Mouse (Mus musculus): ENCODE results near the gene P2rx7. TPM values are rescaled to one million over a fixed set of nuclear protein-coding genes. Genes with fewer than 3 reads are reported as not detected.
A peak's percentile ranks its signal among the peaks of the same experiment; 100 is the strongest.

P2rx7 gene
- polyA plus RNA-seq, 1 experiment, result 27.7 TPM

DNA sequence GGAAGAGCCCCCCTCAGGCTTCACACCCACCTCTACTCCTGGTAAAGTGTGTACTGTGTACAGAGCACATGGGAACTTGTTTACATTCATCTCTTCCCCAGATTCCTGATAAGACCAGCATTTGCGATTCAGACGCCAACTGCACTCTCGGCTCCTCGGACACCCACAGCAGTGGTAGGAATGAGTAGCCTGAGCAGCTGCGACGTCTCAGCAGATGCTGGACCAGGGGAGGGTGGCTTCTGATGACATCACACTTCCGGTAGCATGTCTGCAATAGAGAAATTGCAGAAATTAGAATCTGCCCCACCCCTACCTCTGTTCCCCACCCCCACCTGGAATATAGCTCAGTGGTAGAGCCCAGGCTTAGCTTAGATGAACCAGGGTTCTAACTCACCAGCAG, 74.7 kb downstream of the P2rx7 start:
- no peak for DNase-seq (ENCODE audit: low read depth in 1 of 2, low spot score in 2 of 2)
- H3K4me3 ChIP-seq (ENCODE audit: extremely low read depth, insufficient read depth, insufficient read length), result no peak overlapping the region
- no peaks in the 10 kb centered on the region; the same call in 1 of the 2 replicates for H3K4me1 ChIP-seq (ENCODE audit: control insufficient read depth, insufficient read depth, insufficient read length)
- WGBS, result 61% methylated on average over 7 of the region's 7 CpGs
- no peak for TF ChIP-seq POLR2A (IDR thresholded peaks at IDR 0.05; ENCODE audit: low read depth, low read length)
- TF ChIP-seq CTCF (IDR thresholded peaks at IDR 0.05; ENCODE audit: extremely low read depth, insufficient read depth, insufficient read length, insufficient replicate concordance), result no peak
- peaks cover 10% of the 10 kb centered on the region for H3K36me3 ChIP-seq (ENCODE audit: control insufficient read depth, insufficient read depth, low read length)
- no peak overlapping the region for H3K27ac ChIP-seq (ENCODE audit: insufficient read depth, low read length)
- H3K27me3 ChIP-seq (ENCODE audit: control insufficient read depth, insufficient read depth, low read length), result no peaks in the 10 kb centered on the region

DNA sequence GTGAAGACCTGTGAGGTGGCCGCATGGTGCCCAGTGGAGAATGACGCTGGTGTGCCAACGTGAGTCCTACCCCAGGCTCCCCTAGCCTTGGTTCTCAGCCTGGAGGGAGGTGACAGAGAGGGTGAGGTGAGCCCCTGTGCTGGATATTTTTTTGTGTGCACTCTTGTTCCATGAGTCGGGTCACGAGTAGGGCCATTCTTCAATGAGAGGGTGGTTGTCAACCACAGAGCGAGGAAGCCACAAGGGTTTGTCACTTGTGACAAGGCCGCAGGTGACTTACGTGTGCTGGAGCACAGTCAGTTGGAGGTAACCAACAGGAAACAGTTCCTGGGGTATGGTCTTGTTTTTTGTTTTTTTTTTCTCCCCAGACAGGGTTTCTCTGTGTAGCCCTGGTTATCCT, 75.5 kb downstream of the P2rx7 start:
- Histone ChIP-seq H3K4me1 (ENCODE audit: control insufficient read depth, insufficient read depth, insufficient read length) (no peaks in the 10 kb centered on the region; the same call in 1 of the 2 replicates), H3K27me3 (ENCODE audit: control insufficient read depth, insufficient read depth, low read length) (no peaks in the 10 kb centered on the region), H3K27ac (ENCODE audit: insufficient read depth, low read length) (peak overlapping the region; percentile 13; the same call in 1 of the 2 replicates), H3K4me3 (ENCODE audit: extremely low read depth, insufficient read depth, insufficient read length) (no peak overlapping the region), H3K36me3 (ENCODE audit: control insufficient read depth, insufficient read depth, low read length) (peaks cover 8% of the 10 kb centered on the region)
- no peak for TF ChIP-seq CTCF (IDR thresholded peaks at IDR 0.05; ENCODE audit: extremely low read depth, insufficient read depth, insufficient read length, insufficient replicate concordance)
- no peak for TF ChIP-seq POLR2A (IDR thresholded peaks at IDR 0.05; ENCODE audit: low read depth, low read length)
- peak in 1 of 2 experiments; percentile 58 for DNase-seq (ENCODE audit: low read depth in 1 of 2, low spot score in 2 of 2)
- 57% methylated on average over 8 of the region's 8 CpGs for WGBS

DNA sequence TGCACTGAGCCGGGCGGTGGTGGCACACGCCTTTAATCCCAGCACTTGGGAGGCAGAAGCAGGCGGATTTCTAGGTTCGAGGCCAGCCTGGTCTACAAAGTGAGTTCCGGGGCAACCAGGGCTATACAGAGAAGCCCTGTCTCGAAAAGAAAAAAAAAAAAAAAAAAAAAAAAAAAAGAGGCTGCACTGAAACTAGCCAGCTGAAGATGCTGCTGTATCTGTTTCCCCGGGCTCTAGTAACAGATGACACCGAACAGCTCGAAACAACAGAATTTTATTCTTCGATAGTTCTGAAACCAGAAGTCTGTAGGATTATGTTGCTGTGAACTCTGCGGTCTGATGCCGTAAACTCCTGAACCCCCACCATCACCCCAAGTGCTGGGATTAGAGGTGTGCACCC, 81.7 kb downstream of the P2rx7 start:
- no peak overlapping the region for H3K4me3 ChIP-seq (ENCODE audit: extremely low read depth, insufficient read depth, insufficient read length)
- WGBS, result 89% methylated on average over 13 of the region's 13 CpGs
- peaks cover 9% of the 10 kb centered on the region for H3K36me3 ChIP-seq (ENCODE audit: control insufficient read depth, insufficient read depth, low read length)
- no peak overlapping the region for H3K27ac ChIP-seq (ENCODE audit: insufficient read depth, low read length)
- TF ChIP-seq CTCF (IDR thresholded peaks at IDR 0.05; ENCODE audit: extremely low read depth, insufficient read depth, insufficient read length, insufficient replicate concordance) (no peak), POLR2A (IDR thresholded peaks at IDR 0.05; ENCODE audit: low read depth, low read length) (no peak)
- H3K4me1 ChIP-seq (ENCODE audit: control insufficient read depth, insufficient read depth, insufficient read length), result no peaks in the 10 kb centered on the region
- DNase-seq (ENCODE audit: low read depth in 1 of 2, low spot score in 2 of 2), result no peak
- no peaks in the 10 kb centered on the region for H3K27me3 ChIP-seq (ENCODE audit: control insufficient read depth, insufficient read depth, low read length)

- 26% methylated on average over 7 of the region's 7 CpGs for WGBS
- H3K4me1 ChIP-seq (ENCODE audit: control insufficient read depth, insufficient read depth, insufficient read length), result no peaks in the 10 kb centered on the region
- no peaks in the 10 kb centered on the region for H3K27me3 ChIP-seq (ENCODE audit: control insufficient read depth, insufficient read depth, low read length)
- DNase-seq (ENCODE audit: low read depth in 1 of 2, low spot score in 2 of 2), result peak; percentile 57 to 59
- no peak overlapping the region for H3K27ac ChIP-seq (ENCODE audit: insufficient read depth, low read length)
- H3K4me3 ChIP-seq (ENCODE audit: extremely low read depth, insufficient read depth, insufficient read length), result no peak overlapping the region
- TF ChIP-seq POLR2A (IDR thresholded peaks at IDR 0.05; ENCODE audit: low read depth, low read length) (no peak), CTCF (IDR thresholded peaks at IDR 0.05; ENCODE audit: extremely low read depth, insufficient read depth, insufficient read length, insufficient replicate concordance) (peak; percentile 14; the same call in 1 of the 2 replicates)
- H3K36me3 ChIP-seq (ENCODE audit: control insufficient read depth, insufficient read depth, low read length), result peaks cover 9% of the 10 kb centered on the region
Measured at GRCm38 (mm10) chr5:122726068-122726467, 82.4 kb downstream of the P2rx7 start.

- WGBS, result 91% methylated on average over 5 of the region's 5 CpGs
- Histone ChIP-seq H3K27ac (ENCODE audit: insufficient read depth, low read length) (no peak overlapping the region), H3K4me1 (ENCODE audit: control insufficient read depth, insufficient read depth, insufficient read length) (peaks cover 4% of the 10 kb centered on the region; the same call in 1 of the 2 replicates), H3K36me3 (ENCODE audit: control insufficient read depth, insufficient read depth, low read length) (peaks cover 9% of the 10 kb centered on the region), H3K27me3 (ENCODE audit: control insufficient read depth, insufficient read depth, low read length) (no peaks in the 10 kb centered on the region), H3K4me3 (ENCODE audit: extremely low read depth, insufficient read depth, insufficient read length) (no peak overlapping the region)
- no peak for TF ChIP-seq POLR2A (IDR thresholded peaks at IDR 0.05; ENCODE audit: low read depth, low read length)
- no peak for TF ChIP-seq CTCF (IDR thresholded peaks at IDR 0.05; ENCODE audit: extremely low read depth, insufficient read depth, insufficient read length, insufficient replicate concordance)
- no peak for DNase-seq (ENCODE audit: low read depth in 1 of 2, low spot score in 2 of 2)
Measured at GRCm38 (mm10) chr5:122726595-122726994, 82.9 kb downstream of the P2rx7 start.

GRCm38 (mm10) chr5:122727096-122727495, 83.4 kb downstream of the P2rx7 start:
- Histone ChIP-seq H3K27ac (ENCODE audit: insufficient read depth, low read length) (no peak overlapping the region), H3K36me3 (ENCODE audit: control insufficient read depth, insufficient read depth, low read length) (peaks cover 9% of the 10 kb centered on the region), H3K4me3 (ENCODE audit: extremely low read depth, insufficient read depth, insufficient read length) (no peak overlapping the region), H3K4me1 (ENCODE audit: control insufficient read depth, insufficient read depth, insufficient read length) (peaks cover 7% of the 10 kb centered on the region; the same call in 1 of the 2 replicates), H3K27me3 (ENCODE audit: control insufficient read depth, insufficient read depth, low read length) (no peaks in the 10 kb centered on the region)
- WGBS, result 94% methylated on average over 7 of the region's 7 CpGs
- TF ChIP-seq POLR2A (IDR thresholded peaks at IDR 0.05; ENCODE audit: low read depth, low read length) (no peak), CTCF (IDR thresholded peaks at IDR 0.05; ENCODE audit: extremely low read depth, insufficient read depth, insufficient read length, insufficient replicate concordance) (no peak)
- no peak for DNase-seq (ENCODE audit: low read depth in 1 of 2, low spot score in 2 of 2)

GRCm38 (mm10) chr5:122730776-122731175, 87.1 kb downstream of the P2rx7 start:
- peaks cover 9% of the 10 kb centered on the region for H3K36me3 ChIP-seq (ENCODE audit: control insufficient read depth, insufficient read depth, low read length)
- peaks cover 16% of the 10 kb centered on the region; the same call in 1 of the 2 replicates for H3K4me1 ChIP-seq (ENCODE audit: control insufficient read depth, insufficient read depth, insufficient read length)
- H3K27me3 ChIP-seq (ENCODE audit: control insufficient read depth, insufficient read depth, low read length), result no peaks in the 10 kb centered on the region
- no peak overlapping the region for H3K4me3 ChIP-seq (ENCODE audit: extremely low read depth, insufficient read depth, insufficient read length)
- no peak for DNase-seq (ENCODE audit: low read depth in 1 of 2, low spot score in 2 of 2)
- TF ChIP-seq POLR2A (IDR thresholded peaks at IDR 0.05; ENCODE audit: low read depth, low read length) (no peak), CTCF (IDR thresholded peaks at IDR 0.05; ENCODE audit: extremely low read depth, insufficient read depth, insufficient read length, insufficient replicate concordance) (no peak; the same call in 1 of the 2 replicates)
- no peak overlapping the region for H3K27ac ChIP-seq (ENCODE audit: insufficient read depth, low read length)
- WGBS, result 84% methylated on average over 10 of the region's 10 CpGs

Measured in spleen, adult 2 months (tissue).